Mouse (Mus musculus) heart, embryonic 16.5 days (tissue): ENCODE results near the gene Nek9. TPM values are rescaled to one million over a fixed set of nuclear protein-coding genes. Genes with fewer than 3 reads are reported as not detected.

Experiments
- ATAC-seq: fragments of 200-750 bp; cut with Nextera tagmentation; replicated peaks from 2 replicates; pipeline ENCODE4 v1.8.0; 2017; ENCODE audit warnings: moderate number of reproducible peaks; ENCODE audit not compliant: insufficient read depth, low FRiP score; ENCODE audit errors: extremely low read depth
- H3K27ac ChIP-seq: fragments of 300-500 bp; sonication (generic); 2 replicates; pipeline ENCODE4 v1.5.1; 2014; ENCODE audit warnings: mild to moderate bottlenecking, low read length, control low read depth, moderate library complexity
- H3K27me3 ChIP-seq: fragments of 300-500 bp; sonication (generic); 2 replicates; pipeline ENCODE4 v1.6.1; 2014; ENCODE audit warnings: low read length, mixed read lengths; ENCODE audit not compliant: control insufficient read depth, insufficient read depth
- H3K36me3 ChIP-seq: fragments of 300-500 bp; sonication (generic); 2 replicates; pipeline ENCODE4 v1.6.1; 2014; ENCODE audit not compliant: control insufficient read depth, insufficient read depth
- H3K4me1 ChIP-seq: fragments of 300-500 bp; sonication (generic); 2 replicates; pipeline ENCODE4 v1.6.1; 2014; ENCODE audit warnings: low read length, mixed read lengths; ENCODE audit not compliant: control insufficient read depth, insufficient read depth
- H3K4me2 ChIP-seq: fragments of 300-500 bp; sonication (generic); 2 replicates; pipeline ENCODE4 v1.6.1; 2014; ENCODE audit warnings: low read depth, mild to moderate bottlenecking, control low read depth, low read length
- H3K4me3 ChIP-seq: fragments of 300-500 bp; sonication (generic); 2 replicates; pipeline ENCODE4 v1.5.1; 2014; ENCODE audit warnings: mild to moderate bottlenecking, control low read depth, low read length
- H3K9ac ChIP-seq: fragments of 300-500 bp; sonication (generic); 2 replicates; pipeline ENCODE4 v1.6.1; 2014; ENCODE audit warnings: low read length, control low read depth
- H3K9me3 ChIP-seq: fragments of 300-500 bp; sonication (generic); replicated peaks from 2 replicates; pipeline ENCODE4 v1.6.1; 2016; ENCODE audit warnings: low read length; ENCODE audit not compliant: control insufficient read depth
- WGBS: fragments of 180-500 bp; shearing (Covaris S2); extraction: QIAGEN DNeasy Blood & Tissue Kit; methylation state at CpG from one replicate; pipeline ENCODE4 v1.1.7; 2014; 5-methylcytosine and 5-hydroxymethylcytosine counted together
- polyA plus RNA-seq: library from polyadenylated mRNA; unstranded; fragments of >200 nt; fragmentation: Nextera tagmentation; extraction: Ambion mirVana; gene quantifications from 2 replicates; pipeline ENCODE4 v1.2.1, GENCODE M21; 2015

Gene Nek9
- polyA plus RNA-seq, 1 experiment from 2014 or later = 19.0 TPM

- H3K4me1 ChIP-seq = no peaks in the 10 kb centered on the region
- H3K9me3 ChIP-seq = peaks cover 10% of the 10 kb centered on the region
- H3K9ac ChIP-seq = no peak overlapping the region
- no peak for ATAC-seq
- no peak overlapping the region for H3K27ac ChIP-seq
- no peaks in the 10 kb centered on the region for H3K27me3 ChIP-seq
- WGBS = 71% methylated on average over 11 of the region's 11 CpGs
- no peak overlapping the region for H3K4me2 ChIP-seq
- peaks cover 29% of the 10 kb centered on the region for H3K36me3 ChIP-seq
- H3K4me3 ChIP-seq = no peak overlapping the region
Observed at GRCm38 (mm10) chr12:85298127-85298834, 40.9 kb downstream of the Nek9 start.

- H3K4me2 ChIP-seq = no peak overlapping the region
- no peak overlapping the region for H3K9ac ChIP-seq
- ATAC-seq = no peak
- no peak overlapping the region for H3K4me3 ChIP-seq
- H3K27ac ChIP-seq = no peak overlapping the region
- no peaks in the 10 kb centered on the region for H3K27me3 ChIP-seq
- WGBS = 75% methylated on average over 10 of the region's 10 CpGs
- H3K4me1 ChIP-seq = peaks cover under 1% of the 10 kb centered on the region
- H3K9me3 ChIP-seq = peaks cover 12% of the 10 kb centered on the region
- peaks cover 24% of the 10 kb centered on the region for H3K36me3 ChIP-seq
Observed at GRCm38 (mm10) chr12:85297345-85297997, 41.7 kb downstream of the Nek9 start.

- whole genome bisulfite sequencing = 77% methylated on average over 5 of the region's 5 CpGs
- H3K4me3 ChIP-seq = no peak overlapping the region
- no peak overlapping the region for H3K4me2 ChIP-seq
- H3K27me3 ChIP-seq = no peaks in the 10 kb centered on the region
- peaks cover 20% of the 10 kb centered on the region for H3K36me3 ChIP-seq
- H3K9ac ChIP-seq = no peak overlapping the region
- peaks cover 5% of the 10 kb centered on the region for H3K4me1 ChIP-seq
- H3K27ac ChIP-seq = no peak overlapping the region
- peaks cover 12% of the 10 kb centered on the region for H3K9me3 ChIP-seq
- no peak for ATAC-seq
Observed at GRCm38 (mm10) chr12:85296915-85297314, 42.2 kb downstream of the Nek9 start.

- Histone ChIP-seq H3K4me2 (no peak overlapping the region), H3K27me3 (no peaks in the 10 kb centered on the region), H3K9ac (no peak overlapping the region), H3K4me1 (peaks cover 5% of the 10 kb centered on the region), H3K4me3 (no peak overlapping the region), H3K9me3 (peaks cover 12% of the 10 kb centered on the region), H3K36me3 (peaks cover 8% of the 10 kb centered on the region), H3K27ac (no peak overlapping the region)
- WGBS = 91% methylated on average over 2 of the region's 2 CpGs
- no peak for ATAC-seq
Observed at GRCm38 (mm10) chr12:85295506-85295905, 43.7 kb downstream of the Nek9 start.

GRCm38 (mm10) chr12:85292906-85293305, 46.3 kb downstream of the Nek9 start:
- Histone ChIP-seq H3K4me2 (no peak overlapping the region), H3K27me3 (peaks cover 2% of the 10 kb centered on the region; the same call in 1 of the 2 replicates), H3K4me1 (peaks cover 13% of the 10 kb centered on the region), H3K4me3 (no peak overlapping the region), H3K9ac (no peak overlapping the region), H3K9me3 (peaks cover 12% of the 10 kb centered on the region), H3K27ac (no peak overlapping the region), H3K36me3 (peaks cover 8% of the 10 kb centered on the region)
- no peak for ATAC-seq

- H3K4me3 ChIP-seq = no peak overlapping the region
- H3K4me2 ChIP-seq = peak overlapping the region; percentile 12; the same call in 1 of the 2 replicates
- 46% methylated on average over 6 of the region's 6 CpGs for WGBS
- H3K27me3 ChIP-seq = peaks cover 2% of the 10 kb centered on the region; the same call in 1 of the 2 replicates
- H3K9me3 ChIP-seq = peaks cover 12% of the 10 kb centered on the region
- peaks cover 13% of the 10 kb centered on the region for H3K4me1 ChIP-seq
- H3K9ac ChIP-seq = no peak overlapping the region
- no peak for ATAC-seq
- H3K36me3 ChIP-seq = peaks cover 8% of the 10 kb centered on the region
- H3K27ac ChIP-seq = 0 out of 2 replicates have a peak overlapping the region, but pooled peaks have one; percentile 4
Observed at GRCm38 (mm10) chr12:85292288-85292687, 46.9 kb downstream of the Nek9 start.

- no peak for ATAC-seq
Observed at GRCm38 (mm10) chr12:85291541-85291940, 47.6 kb downstream of the Nek9 start.

GRCm38 (mm10) chr12:85290633-85291032, 48.5 kb downstream of the Nek9 start:
- Histone ChIP-seq H3K27ac (no peak overlapping the region), H3K27me3 (peaks cover 2% of the 10 kb centered on the region; the same call in 1 of the 2 replicates), H3K9me3 (peaks cover 12% of the 10 kb centered on the region), H3K9ac (no peak overlapping the region), H3K4me3 (no peak overlapping the region), H3K4me1 (peaks cover 13% of the 10 kb centered on the region), H3K4me2 (peak overlapping the region; percentile 8; the same call in 1 of the 2 replicates), H3K36me3 (peaks cover 8% of the 10 kb centered on the region)
- ATAC-seq = no peak
- 74% methylated on average over 10 of the region's 10 CpGs for WGBS

More at GRCm38 (mm10) chr12:85291541-85291940, 47.6 kb downstream of the Nek9 start:
- H3K4me1 ChIP-seq = peaks cover 13% of the 10 kb centered on the region
- no peak overlapping the region for H3K9ac ChIP-seq
- H3K36me3 ChIP-seq = peaks cover 8% of the 10 kb centered on the region
- H3K27ac ChIP-seq = no peak overlapping the region
- no peak overlapping the region for H3K4me3 ChIP-seq
- peaks cover 12% of the 10 kb centered on the region for H3K9me3 ChIP-seq
- H3K4me2 ChIP-seq = no peak overlapping the region
- H3K27me3 ChIP-seq = peaks cover 2% of the 10 kb centered on the region; the same call in 1 of the 2 replicates
